Mouse (Mus musculus): ENCODE measurements at regions not wholly inside any gene's neighbourhood (a gene's known extent, or its start where the extent isn't known, plus 50 kb on each side); places are given as distances from the start of the nearest gene placed in this dataset.

- TF ChIP-seq CTCF (IDR thresholded peaks at IDR 0.05; ENCODE audit: low read depth) (no peak), EP300 (IDR thresholded peaks at IDR 0.05; ENCODE audit: low read depth) (no peak)
Measured at GRCm38 (mm10) chr12:39047126-39047525, 267.9 kb downstream of the Etv1 start.

All from heart, postnatal 0 days (tissue).